Mouse (Mus musculus) megakaryocyte, embryonic 14.5 days (primary cell): ENCODE measurements around the gene Mlh3.

Experiments used
- FLI1 ChIP-seq: IDR thresholded peaks from 2 replicates; pipeline ENCODE4 v1.6.1; 2012; ENCODE audit warnings: low read length, inconsistent platforms, mixed read lengths
- GATA1 ChIP-seq: IDR thresholded peaks from 3 replicates; pipeline ENCODE4 v1.6.1; 2012; ENCODE audit warnings: mixed read lengths, low read length, inconsistent platforms, borderline replicate concordance

DNA sequence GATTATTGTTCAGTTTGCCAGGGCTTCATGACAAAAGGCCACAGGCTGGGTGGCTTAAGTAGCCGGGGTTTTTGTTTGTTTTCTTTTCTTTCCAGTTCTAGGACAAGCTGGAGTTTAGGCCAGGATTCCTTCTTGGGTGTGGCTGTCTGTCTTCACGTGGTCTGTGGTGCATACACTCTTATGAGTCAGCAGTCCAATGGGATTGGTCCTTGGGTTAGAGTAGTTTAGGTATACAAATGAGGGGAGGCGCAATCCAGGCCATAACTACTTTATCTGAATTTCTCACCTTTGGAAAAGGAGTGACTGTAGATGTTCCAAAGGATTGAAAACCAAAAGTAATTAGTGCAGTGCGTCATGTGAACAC, 1.4 kb upstream of the Mlh3 start:
- TF ChIP-seq GATA1, result no peak
- TF ChIP-seq FLI1, result no peak
